Comparison of ENCODE assay signal across 20 mouse cellular contexts in the genomic region with DNA sequence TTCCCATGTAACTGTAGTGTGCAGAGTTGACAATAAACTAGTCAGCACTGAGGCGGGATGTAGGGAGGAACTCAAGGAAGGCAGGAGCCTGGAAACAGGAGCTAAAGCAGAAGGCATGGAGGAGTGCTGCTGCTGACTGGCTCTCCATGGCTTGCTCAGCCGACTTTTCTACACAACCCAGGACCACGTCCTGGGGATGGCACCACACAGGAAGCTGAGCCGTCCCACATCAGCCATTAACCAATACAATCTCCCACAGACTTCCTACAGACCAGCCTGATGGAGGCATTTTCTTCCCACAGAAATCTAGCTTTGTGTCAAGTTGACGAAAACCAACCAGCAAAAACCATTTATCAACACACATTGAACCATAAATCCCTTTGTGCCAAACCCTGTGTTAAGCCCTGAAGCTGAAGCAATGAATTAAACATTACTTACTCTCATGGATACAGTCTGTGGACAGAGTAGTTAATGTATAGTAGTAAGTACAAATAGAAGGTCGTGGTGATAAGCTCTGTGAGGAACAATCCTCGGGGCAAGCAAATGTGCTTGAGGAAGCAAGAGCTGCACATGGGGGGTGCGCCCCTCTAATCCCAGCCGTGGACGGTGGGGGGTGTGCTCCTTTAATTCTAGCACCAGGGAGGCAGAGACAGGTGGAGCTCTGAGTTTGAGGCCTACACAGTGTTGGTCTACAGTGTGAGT. TPM values are rescaled to one million over a fixed set of nuclear protein-coding genes. Genes with fewer than 3 reads are reported as not detected.
DNase-seq lines count a peak whose midpoint lies in the region; ATAC-seq and TF ChIP-seq lines count a peak whose summit lies in the region.
"Had no signal": no experiment of that assay in that cellular context is flagged by ENCODE, and none has a peak within 500 bp of the region (broad histone marks: within the 10 kb centered on the region; RNA-seq: fewer than 3 reads in every experiment).

No protein-coding gene starts in this region.

- no peak overlapping the region for H3K9ac ChIP-seq in intestine, embryonic 15.5 days
- H3K9ac ChIP-seq in intestine, postnatal 0 days (ENCODE audit: low read depth, low read length), result no peak overlapping the region
- H3K9ac ChIP-seq in intestine, embryonic 16.5 days (ENCODE audit: low read depth, low read length), result no peak overlapping the region
- H3K9ac ChIP-seq in stomach, embryonic 14.5 days (replicated peaks; ENCODE audit: low read depth, low read length), result no peak overlapping the region
- no peak overlapping the region for H3K9ac ChIP-seq in midbrain, embryonic 16.5 days (ENCODE audit: low read depth, low read length)
- H3K9ac ChIP-seq: embryonic facial prominence, embryonic 13.5 days; forebrain, embryonic 12.5 days; hindbrain, embryonic 12.5 days had no signal

- TF ChIP-seq CTCF in intestine, postnatal 0 days (IDR thresholded peaks at IDR 0.05; ENCODE audit: low read depth), result no peak

- 55% methylated on average over 10 of the region's 10 CpGs for WGBS in intestine, embryonic 15.5 days
- WGBS in intestine, postnatal 0 days, result 43% methylated on average over 10 of the region's 10 CpGs
- WGBS in intestine, embryonic 16.5 days, result 61% methylated on average over 10 of the region's 10 CpGs
- 67% methylated on average over 10 of the region's 10 CpGs for WGBS in stomach, embryonic 14.5 days
- WGBS in midbrain, embryonic 16.5 days, result 86% methylated on average over 10 of the region's 10 CpGs

- no peak overlapping the region for H3K4me3 ChIP-seq in intestine, embryonic 15.5 days (replicated peaks)
- no peak overlapping the region for H3K4me3 ChIP-seq in intestine, postnatal 0 days (ENCODE audit: low read depth, low read length)
- no peak overlapping the region for H3K4me3 ChIP-seq in intestine, embryonic 16.5 days (ENCODE audit: low read length)
- no peak overlapping the region for H3K4me3 ChIP-seq in stomach, embryonic 14.5 days (ENCODE audit: low read depth, low read length)
- H3K4me3 ChIP-seq in midbrain, embryonic 16.5 days (ENCODE audit: low read depth, low read length), result no peak overlapping the region
- H3K4me3 ChIP-seq: embryonic facial prominence, embryonic 13.5 days; forebrain, embryonic 12.5 days; gastrocnemius, adult 2 months; heart, embryonic 10.5 days; hindbrain, embryonic 12.5 days had no signal

- no peaks in the 10 kb centered on the region for H3K27me3 ChIP-seq in intestine, embryonic 15.5 days (replicated peaks)
- no peaks in the 10 kb centered on the region for H3K27me3 ChIP-seq in intestine, postnatal 0 days (replicated peaks; ENCODE audit: control insufficient read depth, insufficient read depth, low read length)
- no peaks in the 10 kb centered on the region for H3K27me3 ChIP-seq in intestine, embryonic 16.5 days (replicated peaks; ENCODE audit: control insufficient read depth, insufficient read depth, low read length)
- H3K27me3 ChIP-seq in stomach, embryonic 14.5 days (ENCODE audit: control insufficient read depth, insufficient read depth, low read length), result no peaks in the 10 kb centered on the region
- H3K27me3 ChIP-seq in midbrain, embryonic 16.5 days (ENCODE audit: control insufficient read depth, insufficient read depth, low read depth, low read length), result no peaks in the 10 kb centered on the region
- H3K27me3 ChIP-seq: embryonic facial prominence, embryonic 13.5 days; forebrain, embryonic 12.5 days; hindbrain, embryonic 12.5 days had no signal

- no peaks in the 10 kb centered on the region for H3K4me1 ChIP-seq in intestine, embryonic 15.5 days (replicated peaks)
- no peaks in the 10 kb centered on the region for H3K4me1 ChIP-seq in intestine, postnatal 0 days (replicated peaks; ENCODE audit: control insufficient read depth, insufficient read depth, low read length)
- no peaks in the 10 kb centered on the region for H3K4me1 ChIP-seq in intestine, embryonic 16.5 days (ENCODE audit: control insufficient read depth, insufficient read depth, low read length)
- H3K4me1 ChIP-seq in stomach, embryonic 14.5 days (ENCODE audit: control insufficient read depth, insufficient read depth, low read length), result no peaks in the 10 kb centered on the region
- H3K4me1 ChIP-seq in midbrain, embryonic 16.5 days (ENCODE audit: control insufficient read depth, insufficient read depth, low read length), result no peaks in the 10 kb centered on the region
- H3K4me1 ChIP-seq: embryonic facial prominence, embryonic 13.5 days; forebrain, embryonic 12.5 days; heart, embryonic 10.5 days; hindbrain, embryonic 12.5 days had no signal

- peak; percentile 62; the same call in 1 of the 2 replicates for ATAC-seq in intestine, embryonic 15.5 days
- ATAC-seq in intestine, postnatal 0 days, result no peak
- ATAC-seq in intestine, embryonic 16.5 days, result peak; percentile 62; the same call in 1 of the 2 replicates
- peak; percentile 69; the same call in 1 of the 2 replicates for ATAC-seq in stomach, embryonic 14.5 days (ENCODE audit: insufficient number of reproducible peaks, insufficient read depth, low FRiP score, low read depth)
- no peak for ATAC-seq in midbrain, embryonic 16.5 days
- ATAC-seq: forebrain, embryonic 16.5 days had no signal

- H3K36me3 ChIP-seq in intestine, embryonic 15.5 days, result peaks cover 32% of the 10 kb centered on the region
- H3K36me3 ChIP-seq in intestine, postnatal 0 days (ENCODE audit: control insufficient read depth, insufficient read depth), result peaks cover 68% of the 10 kb centered on the region
- peaks cover 12% of the 10 kb centered on the region; the same call in 1 of the 2 replicates for H3K36me3 ChIP-seq in intestine, embryonic 16.5 days (ENCODE audit: control insufficient read depth, insufficient read depth, low read length)
- H3K36me3 ChIP-seq in stomach, embryonic 14.5 days (ENCODE audit: control insufficient read depth, insufficient read depth, low read length), result peaks cover 64% of the 10 kb centered on the region
- peaks cover 40% of the 10 kb centered on the region for H3K36me3 ChIP-seq in midbrain, embryonic 16.5 days (ENCODE audit: control insufficient read depth, insufficient read depth, low read length)

- no peak overlapping the region for H3K4me2 ChIP-seq in intestine, embryonic 15.5 days (replicated peaks)
- no peak overlapping the region for H3K4me2 ChIP-seq in intestine, postnatal 0 days (replicated peaks; ENCODE audit: low read depth)
- no peak overlapping the region for H3K4me2 ChIP-seq in intestine, embryonic 16.5 days (ENCODE audit: low read depth, low read length)
- H3K4me2 ChIP-seq in stomach, embryonic 14.5 days (replicated peaks; ENCODE audit: low read depth, low read length), result no peak overlapping the region
- no peak overlapping the region for H3K4me2 ChIP-seq in midbrain, embryonic 16.5 days (ENCODE audit: low read length)
- H3K4me2 ChIP-seq: embryonic facial prominence, embryonic 13.5 days; forebrain, embryonic 12.5 days; hindbrain, embryonic 12.5 days had no signal

- H3K27ac ChIP-seq in intestine, embryonic 15.5 days, result no peak overlapping the region
- H3K27ac ChIP-seq in intestine, postnatal 0 days (ENCODE audit: low read depth, low read length), result no peak overlapping the region
- H3K27ac ChIP-seq in intestine, embryonic 16.5 days (ENCODE audit: low read length), result no peak overlapping the region
- no peak overlapping the region for H3K27ac ChIP-seq in stomach, embryonic 14.5 days (ENCODE audit: low read length)
- H3K27ac ChIP-seq in midbrain, embryonic 16.5 days (ENCODE audit: low read length), result no peak overlapping the region
- H3K27ac ChIP-seq: embryonic facial prominence, embryonic 13.5 days; forebrain, embryonic 12.5 days; gastrocnemius, adult 2 months; heart, embryonic 10.5 days; hindbrain, embryonic 12.5 days had no signal

- no peaks in the 10 kb centered on the region for H3K9me3 ChIP-seq in intestine, embryonic 15.5 days
- no peaks in the 10 kb centered on the region for H3K9me3 ChIP-seq in intestine, postnatal 0 days (ENCODE audit: control insufficient read depth)
- no peaks in the 10 kb centered on the region for H3K9me3 ChIP-seq in intestine, embryonic 16.5 days (ENCODE audit: control insufficient read depth, low read length)
- H3K9me3 ChIP-seq in stomach, embryonic 14.5 days (ENCODE audit: control insufficient read depth, low read depth, low read length), result no peaks in the 10 kb centered on the region
- no peaks in the 10 kb centered on the region for H3K9me3 ChIP-seq in midbrain, embryonic 16.5 days (replicated peaks; ENCODE audit: control insufficient read depth, low read length, poor library complexity, severe bottlenecking)
- H3K9me3 ChIP-seq: embryonic facial prominence, embryonic 13.5 days; forebrain, embryonic 12.5 days; heart, embryonic 10.5 days; hindbrain, embryonic 12.5 days had no signal

- peak; percentile 26 for DNase-seq in yolk sac, embryonic 10.5 days (ENCODE audit: low spot score)
- DNase-seq in lung, postnatal 10 days, result no peak
- DNase-seq: adrenal gland, postnatal 10 days; cerebellum, adult 11 months; cerebellum, adult 8-10 months; cerebellum, postnatal 14 days; gastrocnemius, adult 2 months; gastrocnemius, postnatal 25 days; heart, postnatal 10 days; heart, postnatal 4 days had no signal

RNA-seq across cellular contexts. Expression of a gene that starts 20.3 kb away (rescaled TPM):
- 67.4 and 70.6 TPM in 2 replicates for polyA plus RNA-seq in intestine, embryonic 15.5 days (2015; fragmentation: Nextera tagmentation; extraction: Ambion mirVana)
- 39.8 and 44.7 TPM in 2 replicates for polyA plus RNA-seq in intestine, postnatal 0 days (2015; fragmentation: Nextera tagmentation; extraction: Ambion mirVana)
- polyA plus RNA-seq in intestine, embryonic 16.5 days (2015; fragmentation: Nextera tagmentation; extraction: Ambion mirVana), result 61.2 and 67.8 TPM in 2 replicates
- 82.4 and 99.1 TPM in 2 replicates for polyA plus RNA-seq in stomach, embryonic 14.5 days (2014; fragmentation: Nextera tagmentation; extraction: Ambion mirVana)
- polyA plus RNA-seq in midbrain, embryonic 16.5 days (2015; fragmentation: Nextera tagmentation; extraction: Ambion mirVana), result 148 and 165 TPM in 2 replicates

RNA-seq across cellular contexts. Expression of a gene that starts 20.3 kb away (rescaled TPM):
- 15.7 and 15.8 TPM in 2 replicates for polyA plus RNA-seq in intestine, embryonic 15.5 days (2015; fragmentation: Nextera tagmentation; extraction: Ambion mirVana)
- 7.3 TPM in 2 replicates for polyA plus RNA-seq in intestine, postnatal 0 days (2015; fragmentation: Nextera tagmentation; extraction: Ambion mirVana)
- 10.2 and 10.7 TPM in 2 replicates for polyA plus RNA-seq in intestine, embryonic 16.5 days (2015; fragmentation: Nextera tagmentation; extraction: Ambion mirVana)
- polyA plus RNA-seq in stomach, embryonic 14.5 days (2014; fragmentation: Nextera tagmentation; extraction: Ambion mirVana), result 27.6 and 28.8 TPM in 2 replicates
- polyA plus RNA-seq in midbrain, embryonic 16.5 days (2015; fragmentation: Nextera tagmentation; extraction: Ambion mirVana), result 73.9 and 76.0 TPM in 2 replicates

Comparison
In these comparisons a context has a peak if more than half of its experiments do, and no peak if none do; other contexts are left out.
1. ATAC-seq: peak in intestine, embryonic 15.5 days (single experiment), intestine, embryonic 16.5 days (single experiment) and stomach, embryonic 14.5 days (single experiment); none in intestine, postnatal 0 days (single experiment) and midbrain, embryonic 16.5 days (single experiment).